Mouse (Mus musculus) cerebellum, adult 2 months (tissue): ENCODE results near the gene Adgre5.

ENCODE experiments used
- CTCF ChIP-seq: fragments of 200-500 bp; IDR thresholded peaks from 2 replicates; pipeline ENCODE4 v1.5.1; 2011; ENCODE audit warnings: low read depth, mild to moderate bottlenecking, control low read depth, low read length, moderate library complexity, borderline replicate concordance; ENCODE audit not compliant: insufficient read depth
- POLR2A ChIP-seq: fragments of 200-500 bp; IDR thresholded peaks from 2 replicates; pipeline ENCODE4 v1.6.1; 2011; ENCODE audit warnings: low read length, control low read depth, borderline replicate concordance; ENCODE audit not compliant: insufficient read depth

GRCm38 (mm10) chr8:83740586-83740975 is 545 bp downstream of the Adgre5 start:
- TF ChIP-seq POLR2A (no peak), CTCF (no peak)
